Mouse (Mus musculus): ENCODE results near the gene Ago4. TPM values are rescaled to one million over a fixed set of nuclear protein-coding genes. Genes with fewer than 3 reads are reported as not detected.

The Ago4 gene
- polyA plus RNA-seq (2015; fragmentation: Illumina TruSeq; extraction: RNeasy Lipid Tissue Mini Kit (QIAGEN cat#74804); ENCODE audit: insufficient read depth, low replicate concordance), result 9.2 TPM

DNA sequence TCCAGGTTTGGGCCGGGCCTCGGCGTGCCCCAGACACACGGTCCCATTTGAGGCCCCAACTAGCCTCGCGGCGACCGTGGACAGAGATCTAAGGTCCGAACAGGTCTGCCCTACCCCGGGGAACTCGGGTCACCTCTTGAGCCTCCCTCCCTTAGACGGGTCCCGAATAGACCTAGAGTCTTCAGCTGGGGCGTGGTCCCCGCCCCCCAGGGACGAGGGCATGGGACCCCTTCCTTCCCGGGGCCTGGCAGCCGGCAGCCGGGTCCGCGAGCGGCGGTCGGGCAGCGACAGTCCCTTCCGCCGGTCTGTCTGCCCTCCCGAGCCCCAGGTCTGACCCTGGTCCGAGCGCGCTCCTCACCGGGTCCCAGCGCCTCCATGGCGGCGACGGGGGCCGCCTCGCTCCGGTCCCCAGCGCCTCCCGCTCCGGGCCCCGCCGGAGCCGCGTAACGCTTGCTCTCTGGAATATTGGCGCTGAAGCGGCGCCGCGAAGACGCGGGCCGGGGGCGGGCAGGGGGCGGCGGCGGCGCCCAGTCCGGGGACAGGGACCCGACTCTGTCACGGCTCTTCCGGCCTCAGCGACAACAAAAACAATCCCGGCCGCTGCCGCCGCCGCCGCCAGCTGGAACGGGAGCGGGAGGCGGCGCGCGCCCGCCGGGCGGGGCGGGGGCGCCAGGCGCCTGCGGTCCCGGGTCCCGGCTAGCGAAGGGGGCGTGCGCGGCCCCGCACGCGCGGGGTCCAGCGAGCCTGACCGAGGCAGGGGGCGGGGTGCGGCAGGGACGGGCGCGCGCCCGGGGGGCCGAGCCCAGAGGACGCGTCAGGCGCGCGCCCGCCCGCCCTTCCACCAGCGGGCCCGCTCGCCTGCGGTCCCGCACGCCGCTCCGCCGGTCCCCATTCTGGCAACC, at the start of gene Ago4:
Ago4 (minus strand) TSS at position 646 of the 902 bp plus-strand sequence.

GRCm38 (mm10) chr4:126556809-126557711, 23.8 kb upstream of the Ago4 start, which contains the start of gene Clspn:
Gene Clspn, plus strand, starts transcription at chr4:126556935.

DNA sequence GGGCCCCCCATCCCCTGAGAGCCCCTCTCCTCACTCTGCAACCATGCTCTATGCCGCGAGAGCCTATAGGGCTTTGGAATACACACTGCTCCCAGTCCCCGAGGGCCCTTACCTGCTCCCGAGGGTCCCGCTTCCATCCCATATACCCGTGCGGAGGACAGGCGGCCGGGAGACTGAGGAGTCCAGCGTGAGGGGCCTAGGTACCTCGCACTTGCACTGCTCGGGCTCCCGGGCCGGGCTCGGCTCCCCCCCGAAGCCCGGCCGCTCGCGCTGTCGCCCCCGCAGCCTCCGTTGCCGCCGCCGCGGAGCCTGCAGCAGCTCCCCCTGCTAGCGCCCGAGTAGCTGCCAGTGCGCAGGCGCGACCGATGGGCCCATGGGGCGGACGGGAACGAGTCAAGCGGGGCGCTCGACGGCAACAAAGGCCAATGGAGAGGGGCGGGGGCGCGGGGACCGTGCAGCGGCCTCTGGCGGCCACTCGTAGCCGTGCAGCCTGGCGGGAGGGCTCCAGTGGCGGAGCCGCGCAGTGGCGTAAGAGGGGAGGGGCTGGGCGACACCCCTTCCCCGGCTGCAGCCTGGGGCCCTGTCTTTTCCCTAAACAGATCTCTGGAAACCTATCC, 64.9 kb downstream of the Ago4 start, which contains the start of gene Ago1:
Ago1 (minus strand) TSS at position 299 of the 617 bp plus-strand sequence.

Other genes starting within 250 kb of the Ago4 start
- gene Col8a2, start 246.7 kb downstream of the Ago4 start, polyA plus RNA-seq (2015; fragmentation: Illumina TruSeq; extraction: RNeasy Lipid Tissue Mini Kit (QIAGEN cat#74804); ENCODE audit: insufficient read depth, low replicate concordance), result 3.9 TPM
- gene Adprhl2, start 211.8 kb downstream of the Ago4 start, polyA plus RNA-seq (2015; fragmentation: Illumina TruSeq; extraction: RNeasy Lipid Tissue Mini Kit (QIAGEN cat#74804); ENCODE audit: insufficient read depth, low replicate concordance), result 10.1 TPM
- gene Tekt2, start 207.8 kb downstream of the Ago4 start, polyA plus RNA-seq (2015; fragmentation: Illumina TruSeq; extraction: RNeasy Lipid Tissue Mini Kit (QIAGEN cat#74804); ENCODE audit: insufficient read depth, low replicate concordance), result 2.1 TPM
- gene Ago3, start 103.9 kb downstream of the Ago4 start, polyA plus RNA-seq (2015; fragmentation: Illumina TruSeq; extraction: RNeasy Lipid Tissue Mini Kit (QIAGEN cat#74804); ENCODE audit: insufficient read depth, low replicate concordance), result 15.7 TPM
- gene Ago1, start 64.9 kb downstream of the Ago4 start, polyA plus RNA-seq (2015; fragmentation: Illumina TruSeq; extraction: RNeasy Lipid Tissue Mini Kit (QIAGEN cat#74804); ENCODE audit: insufficient read depth, low replicate concordance), result 42.0 TPM
- 7.2 TPM for gene Clspn, start 23.5 kb upstream of the Ago4 start, polyA plus RNA-seq (2015; fragmentation: Illumina TruSeq; extraction: RNeasy Lipid Tissue Mini Kit (QIAGEN cat#74804); ENCODE audit: insufficient read depth, low replicate concordance)
- gene 5730409E04Rik, start 76.3 kb upstream of the Ago4 start, polyA plus RNA-seq (2015; fragmentation: Illumina TruSeq; extraction: RNeasy Lipid Tissue Mini Kit (QIAGEN cat#74804); ENCODE audit: insufficient read depth, low replicate concordance), result 6.4 TPM
- 105 TPM for gene Psmb2, start 144.2 kb upstream of the Ago4 start, polyA plus RNA-seq (2015; fragmentation: Illumina TruSeq; extraction: RNeasy Lipid Tissue Mini Kit (QIAGEN cat#74804); ENCODE audit: insufficient read depth, low replicate concordance)
- gene Tfap2e, start 202.8 kb upstream of the Ago4 start, polyA plus RNA-seq (2015; fragmentation: Illumina TruSeq; extraction: RNeasy Lipid Tissue Mini Kit (QIAGEN cat#74804); ENCODE audit: insufficient read depth, low replicate concordance), result not detected
- 3.0 TPM for gene Ncdn, start 220.0 kb upstream of the Ago4 start, polyA plus RNA-seq (2015; fragmentation: Illumina TruSeq; extraction: RNeasy Lipid Tissue Mini Kit (QIAGEN cat#74804); ENCODE audit: insufficient read depth, low replicate concordance)
- gene AU040320, start 220.1 kb upstream of the Ago4 start, polyA plus RNA-seq (2015; fragmentation: Illumina TruSeq; extraction: RNeasy Lipid Tissue Mini Kit (QIAGEN cat#74804); ENCODE audit: insufficient read depth, low replicate concordance), result 20.9 TPM